Mouse (Mus musculus) v-Abl transformed pro-B cells (cell line): ENCODE measurements around the gene B3gnt9.

ENCODE experiments used
- in situ Hi-C, 2 experiments: fragments of 400-800 bp; cut with MboI; formaldehyde crosslinking; loops; one replicate each; pipeline ENCODE4 v1.15.1; 2025; ENCODE audit not compliant: unreplicated experiment in 2 of 2

The B3gnt9 gene

DNA sequence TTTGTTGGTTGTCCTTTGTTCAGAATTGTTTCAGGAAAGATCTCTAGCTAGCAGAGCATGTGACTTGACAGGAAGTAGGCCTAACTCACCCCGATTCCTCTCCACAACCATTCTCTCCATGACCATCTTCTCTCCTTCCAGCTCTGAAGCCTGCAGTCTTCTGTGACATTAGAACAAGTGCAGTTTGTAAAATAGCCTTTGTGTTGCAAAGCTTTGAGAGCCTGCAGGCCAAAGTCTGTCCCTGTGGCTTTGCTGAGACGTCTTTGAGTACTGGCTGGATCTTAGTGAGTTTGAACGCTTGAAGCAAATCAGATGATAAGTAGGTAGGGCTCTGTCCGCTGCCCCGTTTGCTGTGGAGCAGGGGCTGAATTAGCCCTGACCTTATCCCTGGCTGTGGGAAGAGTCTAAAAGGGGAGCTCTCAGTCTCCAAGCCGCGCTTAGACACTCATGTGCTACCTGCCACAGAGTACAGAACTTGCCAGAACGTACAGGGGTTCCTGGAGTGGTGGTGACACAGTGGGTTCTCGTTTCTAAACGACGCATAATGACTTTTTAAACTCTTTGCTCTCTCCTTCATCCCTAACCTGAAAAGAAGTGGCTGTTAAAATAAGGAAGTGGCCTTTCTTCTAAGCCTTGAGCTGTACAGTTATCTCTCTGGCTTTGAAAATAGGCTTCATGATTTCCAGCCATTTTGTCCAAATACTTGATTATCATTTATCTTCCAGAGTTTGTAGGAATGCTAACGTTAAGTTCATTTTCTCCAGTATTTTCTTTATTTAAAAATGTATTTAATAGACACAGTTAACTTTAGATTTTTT is 23.2 kb downstream of the B3gnt9 start:
- in situ Hi-C loops = no loop called here

DNA sequence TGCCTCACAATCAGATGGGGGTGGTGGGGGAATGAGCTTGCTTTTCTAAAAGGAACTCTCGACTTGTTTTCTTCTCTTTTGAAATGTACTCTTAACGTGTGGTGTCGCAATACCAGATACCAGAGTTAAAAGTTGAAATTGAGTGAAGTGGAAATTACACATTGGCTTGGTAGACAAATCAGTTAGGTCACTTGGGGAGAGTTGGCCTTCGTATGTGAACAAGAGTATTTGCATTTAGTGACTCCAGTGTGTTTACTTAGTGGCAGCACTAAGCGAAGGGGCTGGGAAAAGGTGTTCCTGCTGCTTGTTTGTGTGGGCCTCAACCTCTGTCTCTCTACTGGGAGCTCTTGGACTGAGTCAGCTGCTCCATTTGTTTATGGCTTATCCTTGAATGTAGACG is 29.0 kb downstream of the B3gnt9 start:
- in situ Hi-C loops = loop anchor here in 1 of 2 experiments (10.0 kb wide), 1 partner anchor 59 kb away; the partner anchor contains the start of gene 4931428F04Rik

- in situ Hi-C loops = loop anchor here in 1 of 2 experiments (10.0 kb wide), 1 partner anchor 60 kb away; the partner anchor contains the start of gene 4931428F04Rik
These were observed 29.7 kb downstream of the B3gnt9 start for GRCm38 (mm10) chr8:105225272-105225593.

DNA sequence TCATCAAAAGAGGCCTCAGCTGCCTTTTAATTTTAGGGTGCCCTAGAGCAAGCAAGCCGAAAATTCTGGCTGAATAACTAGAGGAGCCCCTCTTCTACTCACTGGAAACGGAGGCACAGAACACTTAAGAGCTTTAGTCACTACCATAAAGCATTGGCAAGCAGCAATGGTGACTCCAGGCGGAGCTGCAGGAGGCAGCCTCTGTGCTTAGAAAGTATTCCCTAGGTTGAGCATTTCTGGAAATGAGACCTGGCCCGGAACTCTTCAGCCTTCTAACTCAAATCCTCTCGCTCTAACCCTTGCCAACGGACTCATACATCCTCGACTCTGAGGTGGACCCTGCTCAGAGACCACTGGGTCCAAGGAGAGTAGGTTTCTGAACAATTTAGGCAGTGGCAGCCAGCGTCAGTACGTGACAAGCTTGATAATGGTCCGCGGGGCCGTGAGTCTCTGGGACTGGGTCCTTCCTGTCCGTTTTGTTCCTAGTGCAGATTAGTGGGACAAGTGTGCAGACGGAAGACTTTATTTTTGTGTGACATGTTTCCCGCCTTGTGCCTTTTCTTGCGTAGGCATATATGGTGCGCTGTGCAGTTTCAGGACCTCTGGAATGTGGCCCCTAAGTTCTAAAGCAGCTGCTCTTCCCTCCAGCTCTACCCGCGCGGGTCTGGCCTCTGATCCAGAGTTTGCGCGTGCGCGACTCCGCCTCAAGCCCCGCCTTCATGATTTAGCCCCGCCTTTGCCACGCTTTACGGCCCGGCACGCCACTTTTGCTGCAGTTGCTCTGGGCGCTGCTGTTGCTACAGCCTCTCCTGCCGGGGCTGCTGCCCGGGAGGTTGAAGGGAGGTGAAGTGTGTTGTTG is 30.3 kb downstream of the B3gnt9 start, which contains the start of gene D230025D16Rik:
TSS of gene D230025D16Rik (plus strand) at position 733 of the 859 bp plus-strand sequence.
- in situ Hi-C loops = loop anchor here in 1 of 2 experiments (10.0 kb wide), 1 partner anchor 60 kb away; the partner anchor contains the start of gene 4931428F04Rik

GRCm38 (mm10) chr8:105223850-105224249 is 31.1 kb downstream of the B3gnt9 start:
- in situ Hi-C loops = loop anchor here in 1 of 2 experiments (10.0 kb wide), 1 partner anchor 61 kb away; the partner anchor contains the start of gene 4931428F04Rik

DNA sequence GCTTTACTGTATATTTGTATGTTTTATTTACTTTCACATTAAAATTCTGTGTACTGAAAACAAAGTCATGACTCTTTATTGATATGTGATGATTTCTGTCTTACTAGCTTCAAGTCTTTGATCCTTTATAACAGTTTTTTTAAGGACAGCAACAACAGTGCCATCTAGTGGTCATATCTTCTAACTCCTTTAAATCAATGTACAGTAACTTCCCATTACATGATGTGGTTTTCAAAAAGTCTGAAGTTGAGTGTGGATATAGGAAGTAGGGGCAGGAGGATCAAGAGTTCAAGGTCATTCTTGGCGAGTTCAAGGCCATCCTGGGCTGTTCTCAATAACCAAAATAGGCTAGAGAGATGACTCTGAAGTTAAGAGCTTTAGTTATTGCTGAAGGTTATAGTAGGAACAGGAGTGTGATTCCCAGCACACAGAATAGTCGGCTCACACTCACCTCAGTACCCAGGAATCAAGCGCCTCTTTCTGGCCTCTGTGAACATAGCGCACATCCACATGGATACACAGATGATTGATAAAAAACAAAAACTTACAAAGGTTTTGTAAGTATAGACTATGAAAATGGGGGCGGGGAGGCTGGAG is 36.9 kb downstream of the B3gnt9 start:
- in situ Hi-C loops = loop anchor here (5.0 kb wide), 1 partner anchor 61 kb away; no protein-coding TSS in a partner anchor

GRCm38 (mm10) chr8:105214104-105214503 is 40.8 kb downstream of the B3gnt9 start:
- in situ Hi-C loops = no loop called here

DNA sequence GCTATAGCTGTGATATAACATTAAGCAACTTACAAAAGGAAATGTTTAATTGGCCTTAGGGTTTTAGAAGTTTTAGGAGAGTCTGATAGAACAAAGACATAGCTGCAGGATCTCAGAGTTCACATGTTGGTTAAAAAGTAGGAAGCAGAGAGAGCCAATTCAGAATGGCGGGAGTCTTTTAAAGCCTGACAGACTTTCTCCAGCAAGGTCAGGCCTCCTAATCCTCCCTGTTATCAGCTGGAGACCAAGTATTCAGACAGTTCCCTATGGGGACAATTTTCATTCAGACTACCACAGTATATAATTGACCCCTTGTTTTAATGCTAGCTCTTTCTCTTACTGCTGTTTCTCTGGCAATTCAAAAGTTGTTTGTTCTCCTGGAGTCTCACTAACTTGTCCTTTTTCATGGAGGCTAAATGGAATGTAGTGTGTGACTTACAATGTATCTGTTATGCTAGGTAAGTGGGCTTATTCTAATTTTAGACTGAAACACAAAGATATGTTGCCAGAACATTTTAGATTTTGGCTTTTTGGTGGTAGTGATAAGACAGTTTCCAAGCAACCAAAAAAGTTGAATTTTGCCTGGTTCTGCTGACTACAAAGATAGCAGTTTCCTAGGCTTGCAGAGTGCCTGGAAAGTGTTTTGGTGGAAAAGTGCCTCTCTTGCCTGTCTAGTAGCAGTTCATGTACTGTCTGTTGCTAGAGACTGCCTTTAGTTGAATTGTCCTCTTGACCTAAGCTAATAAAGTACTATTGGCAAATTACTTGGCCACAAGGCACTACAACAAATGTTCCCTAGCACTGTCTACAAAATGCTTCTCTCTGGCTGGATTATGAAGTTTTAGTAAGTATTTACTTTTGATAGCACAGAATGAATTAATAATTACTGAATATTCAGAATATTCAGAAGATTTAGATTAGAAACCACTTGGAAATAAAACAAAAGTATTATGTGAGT is 45.5 kb downstream of the B3gnt9 start:
- in situ Hi-C loops = no loop called here

DNA sequence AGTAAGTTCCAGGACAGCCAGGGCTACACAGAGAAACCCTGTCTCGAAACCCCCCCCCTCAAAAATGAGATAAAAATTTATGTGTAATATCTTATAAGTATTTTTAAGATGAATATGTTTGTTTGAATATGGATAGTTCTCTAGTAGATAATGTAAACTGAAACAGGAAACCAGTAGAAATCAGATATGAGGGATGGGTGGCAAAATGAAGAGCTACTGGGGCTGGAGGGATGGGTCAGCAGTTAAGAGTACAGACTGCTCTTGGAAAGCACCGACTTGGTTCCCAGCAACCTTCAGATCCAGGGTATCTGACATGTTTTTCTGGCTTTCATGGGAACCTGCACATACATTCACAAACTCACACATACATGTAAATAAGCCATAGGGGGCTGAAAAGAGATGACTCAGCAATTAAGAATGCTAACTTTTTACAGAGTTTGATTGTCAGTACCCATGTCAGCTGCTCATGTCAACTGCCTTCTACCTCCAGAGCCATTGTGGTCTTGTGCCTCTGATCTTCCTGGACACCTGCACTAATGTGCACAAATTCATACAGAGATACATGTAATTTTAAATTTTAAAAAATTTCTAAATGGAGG is 47.2 kb downstream of the B3gnt9 start:
- in situ Hi-C loops = no loop called here

GRCm38 (mm10) chr8:105206766-105207275 is 48.1 kb downstream of the B3gnt9 start:
- in situ Hi-C loops = no loop called here

GRCm38 (mm10) chr8:105205748-105206147 is 49.2 kb downstream of the B3gnt9 start:
- in situ Hi-C loops = no loop called here
